Mouse (Mus musculus) cortical plate, adult 2 months (tissue): ENCODE results near the gene Gm5105.

Experiments
- CTCF ChIP-seq: fragments of 200-500 bp; IDR thresholded peaks from 2 replicates; pipeline ENCODE4 v1.5.1; 2011; ENCODE audit warnings: mild to moderate bottlenecking, control low read depth, low read length; ENCODE audit not compliant: insufficient read depth; ENCODE audit errors: extremely low read depth
- POLR2A ChIP-seq: fragments of 200-500 bp; IDR thresholded peaks from 2 replicates; pipeline ENCODE4 v1.6.1; 2011; ENCODE audit warnings: mild to moderate bottlenecking, low read length, control low read depth; ENCODE audit not compliant: insufficient read depth; ENCODE audit errors: extremely low read depth

GRCm38 (mm10) chr3:138105056-138105455, 37.9 kb upstream of the Gm5105 start:
- TF ChIP-seq CTCF (no peak), POLR2A (no peak)
